Mouse (Mus musculus) embryonic facial prominence, embryonic 13.5 days (tissue): ENCODE measurements around the gene Cirbp. TPM values are rescaled to one million over a fixed set of nuclear protein-coding genes. Genes with fewer than 3 reads are reported as not detected.
"Not testable (repeated sequence)": the region's sequence is repeated elsewhere in the genome, so short reads cannot be mapped to it uniquely, and the experiment has no call there.

Experiments
- ATAC-seq: fragments of 200-750 bp; cut with Nextera tagmentation; 2 replicates; pipeline ENCODE4 v1.8.0; 2017; ENCODE audit warnings: low read depth; ENCODE audit not compliant: insufficient number of reproducible peaks, insufficient read depth, low FRiP score, low TSS enrichment
- H3K27ac ChIP-seq: fragments of 300-500 bp; sonication (generic); 2 replicates; pipeline ENCODE4 v1.5.1; 2015; ENCODE audit warnings: moderate library complexity, mild to moderate bottlenecking, inconsistent platforms
- H3K27me3 ChIP-seq: fragments of 300-500 bp; sonication (generic); 2 replicates; pipeline ENCODE4 v1.6.1; 2015; ENCODE audit warnings: mild to moderate bottlenecking, inconsistent platforms
- H3K36me3 ChIP-seq: fragments of 300-500 bp; sonication (generic); 2 replicates; pipeline ENCODE4 v1.6.1; 2015; ENCODE audit warnings: mild to moderate bottlenecking, inconsistent platforms
- H3K4me1 ChIP-seq: fragments of 300-500 bp; sonication (generic); 2 replicates; pipeline ENCODE4 v1.6.1; 2015; ENCODE audit warnings: inconsistent platforms
- H3K4me2 ChIP-seq: fragments of 300-500 bp; sonication (generic); 2 replicates; pipeline ENCODE4 v1.6.1; 2015; ENCODE audit warnings: moderate library complexity, mild to moderate bottlenecking, inconsistent platforms
- H3K4me3 ChIP-seq: fragments of 300-500 bp; sonication (generic); 2 replicates; pipeline ENCODE4 v1.5.1; 2015; ENCODE audit warnings: mild to moderate bottlenecking, inconsistent platforms
- H3K9ac ChIP-seq: fragments of 300-500 bp; sonication (generic); 2 replicates; pipeline ENCODE4 v1.6.1; 2015; ENCODE audit warnings: mild to moderate bottlenecking, inconsistent platforms
- H3K9me3 ChIP-seq: fragments of 300-500 bp; sonication (generic); 2 replicates; pipeline ENCODE4 v1.6.1; 2016; ENCODE audit warnings: inconsistent platforms
- WGBS: fragments of 180-500 bp; shearing (Covaris S2); methylation state at CpG from one replicate; pipeline ENCODE4 v1.1.7; 2015; ENCODE audit warnings: mixed read lengths; 5-methylcytosine and 5-hydroxymethylcytosine counted together
- polyA plus RNA-seq: library from polyadenylated mRNA; unstranded; fragments of >200 nt; fragmentation: Nextera tagmentation; extraction: Ambion mirVana; gene quantifications from 2 replicates; pipeline ENCODE4 v1.2.1, GENCODE M21; 2015

The Cirbp gene
- polyA plus RNA-seq, 1 experiment from 2014 or later, result 162 TPM

- H3K36me3 ChIP-seq, result peaks cover 10% of the 10 kb centered on the region
- H3K9me3 ChIP-seq, result no peaks in the 10 kb centered on the region
- no peak for ATAC-seq
- H3K4me3 ChIP-seq, result peak overlapping the region; percentile 47
- H3K4me2 ChIP-seq, result peak overlapping the region; percentile 76
- peak overlapping the region; percentile 59 for H3K9ac ChIP-seq
- peak overlapping the region; percentile 95 for H3K27ac ChIP-seq
- H3K4me1 ChIP-seq, result peaks cover 88% of the 10 kb centered on the region
- no peaks in the 10 kb centered on the region for H3K27me3 ChIP-seq
- WGBS, result 6% methylated on average over 6 of the region's 7 CpGs
Measured at GRCm38 (mm10) chr10:80161522-80162242, 4.1 kb upstream of the Cirbp start.

DNA sequence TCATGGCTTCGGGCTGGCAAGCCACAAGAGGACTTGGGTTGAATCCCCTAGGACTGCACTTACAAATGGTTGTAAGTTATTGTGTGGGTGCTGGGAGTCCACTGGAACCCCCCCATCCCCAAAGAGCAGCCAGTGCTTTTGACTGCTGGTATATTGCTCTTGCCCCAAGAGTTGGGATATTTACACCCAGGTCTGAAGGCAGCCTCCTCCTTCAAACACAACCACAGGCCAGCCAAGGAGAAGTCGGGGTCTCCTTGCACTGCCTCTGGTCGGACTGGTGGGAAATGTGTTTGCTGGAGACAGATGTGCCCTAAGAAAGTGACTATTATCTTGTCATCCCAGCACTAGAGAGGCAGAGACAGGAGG is 3.6 kb upstream of the Cirbp start:
- Histone ChIP-seq H3K36me3 (peaks cover 4% of the 10 kb centered on the region), H3K9ac (no peak overlapping the region), H3K27ac (peak overlapping the region; percentile 95), H3K4me3 (0 out of 2 replicates have a peak overlapping the region, but pooled peaks have one; percentile 47), H3K4me2 (peak overlapping the region; percentile 9; the same call in 1 of the 2 replicates), H3K9me3 (no peaks in the 10 kb centered on the region), H3K27me3 (no peaks in the 10 kb centered on the region), H3K4me1 (peaks cover 87% of the 10 kb centered on the region)
- ATAC-seq, result no peak
- 69% methylated on average over 3 of the region's 3 CpGs for WGBS

DNA sequence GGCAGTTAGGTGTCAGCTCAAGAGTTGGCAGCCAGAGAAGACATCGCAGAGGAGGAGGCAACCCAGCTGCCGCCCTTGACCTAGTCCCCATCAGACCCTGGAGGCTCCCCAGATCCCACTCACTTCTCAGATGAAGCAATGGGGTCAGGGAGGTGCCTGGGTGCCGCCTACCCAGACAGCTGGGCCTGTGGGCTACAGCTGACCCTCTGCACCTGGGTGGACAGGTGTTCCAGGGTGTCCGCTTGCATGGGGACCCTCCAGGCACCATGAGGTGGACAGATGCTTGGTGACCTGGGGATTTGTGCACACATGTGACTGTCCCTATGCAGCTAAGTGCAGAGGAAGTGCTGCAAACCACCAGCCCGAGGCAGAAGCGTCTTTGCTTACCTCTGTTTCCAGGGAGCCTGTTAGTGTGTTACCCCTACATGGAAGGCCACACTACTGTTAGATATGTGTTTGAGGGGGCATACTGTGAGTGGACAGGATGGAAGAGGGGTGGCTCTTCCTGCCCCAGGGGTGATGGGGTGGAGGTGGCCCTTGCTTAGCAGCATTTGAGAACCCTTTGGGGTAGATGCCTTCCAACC is 3.0 kb upstream of the Cirbp start:
- 64% methylated on average over 6 of the region's 6 CpGs for WGBS
- Histone ChIP-seq H3K4me1 (peaks cover 83% of the 10 kb centered on the region), H3K4me2 (no peak overlapping the region), H3K9ac (0 out of 2 replicates have a peak overlapping the region, but pooled peaks have one; percentile 27), H3K36me3 (no peaks in the 10 kb centered on the region), H3K9me3 (no peaks in the 10 kb centered on the region), H3K27me3 (no peaks in the 10 kb centered on the region), H3K4me3 (no peak overlapping the region), H3K27ac (peak overlapping the region; percentile 95; the same call in 1 of the 2 replicates)
- no peak for ATAC-seq

DNA sequence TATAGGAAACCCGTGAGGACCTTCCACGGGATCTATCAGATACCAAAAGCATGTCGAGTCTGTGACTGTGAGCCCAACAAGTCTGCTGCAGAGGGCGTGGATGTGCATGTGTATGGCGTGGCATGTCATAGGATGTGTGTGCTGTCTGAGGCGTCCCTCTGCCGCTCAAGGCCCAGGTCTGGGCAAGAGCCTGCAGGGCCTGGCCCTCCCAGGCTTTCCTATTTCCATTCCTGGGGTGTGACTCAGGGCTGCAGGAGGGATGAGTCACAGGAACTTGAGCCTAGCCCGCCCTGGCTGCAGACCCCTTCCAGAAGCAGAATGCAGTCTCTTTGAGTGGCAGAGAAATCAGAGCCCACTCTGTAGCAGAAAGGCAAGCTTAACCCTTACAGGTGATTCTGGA is 2.1 kb upstream of the Cirbp start:
- H3K9ac ChIP-seq, result peak overlapping the region; percentile 71; the same call in 1 of the 2 replicates
- H3K4me1 ChIP-seq, result peaks cover 78% of the 10 kb centered on the region
- H3K4me3 ChIP-seq, result peak overlapping the region; percentile 45; the same call in 1 of the 2 replicates
- no peaks in the 10 kb centered on the region for H3K9me3 ChIP-seq
- ATAC-seq, result no peak
- 0 out of 2 replicates have a peak overlapping the region, but pooled peaks have one; percentile 39 for H3K27ac ChIP-seq
- no peaks in the 10 kb centered on the region for H3K36me3 ChIP-seq
- peak overlapping the region; percentile 93; the same call in 1 of the 2 replicates for H3K4me2 ChIP-seq
- H3K27me3 ChIP-seq, result no peaks in the 10 kb centered on the region
- 61% methylated on average over 8 of the region's 8 CpGs for WGBS

DNA sequence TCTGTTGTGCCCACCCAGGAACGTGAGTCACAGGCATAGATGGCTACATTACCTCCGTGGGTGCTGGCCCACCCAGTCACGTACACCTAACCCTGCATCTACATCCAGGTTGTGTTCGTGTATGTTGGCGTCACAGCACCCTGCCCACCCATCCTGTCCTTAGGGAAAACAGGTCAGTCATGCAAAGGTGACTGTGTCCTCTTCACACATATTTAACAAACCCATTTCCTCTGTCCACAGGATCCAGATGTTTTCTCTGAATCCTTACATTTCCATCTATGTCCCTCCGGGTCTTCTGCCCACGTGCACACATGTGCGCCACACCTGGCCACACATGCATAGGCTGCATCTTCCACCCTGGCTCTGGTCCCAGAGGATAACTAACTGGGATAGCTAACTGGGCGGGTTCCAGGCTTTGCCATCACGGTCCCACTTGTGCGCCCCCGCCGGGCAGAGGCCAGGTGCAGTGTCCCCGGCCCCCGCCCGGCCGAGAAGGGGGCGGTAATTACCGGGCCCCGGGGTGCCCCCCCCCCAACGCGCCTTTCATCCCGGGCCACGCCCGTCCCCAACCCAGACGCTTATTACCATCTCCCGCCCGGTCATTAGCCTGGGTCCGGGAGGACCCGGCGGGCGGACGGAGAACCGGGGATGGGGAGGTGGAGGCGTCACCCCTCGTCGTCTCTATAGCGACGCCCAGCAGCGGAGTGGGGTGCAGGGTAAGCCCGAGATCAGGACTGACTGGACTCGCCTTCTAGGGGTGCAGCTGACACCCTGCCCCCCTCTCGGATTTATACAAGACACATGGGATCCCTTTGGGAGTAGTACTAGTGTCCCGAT is 1.4 kb upstream of the Cirbp start:
- Histone ChIP-seq H3K9ac (peak overlapping the region; percentile 71), H3K27ac (peak overlapping the region; percentile 39; the same call in 1 of the 2 replicates), H3K4me2 (peak overlapping the region; percentile 93), H3K9me3 (no peaks in the 10 kb centered on the region), H3K4me3 (peak overlapping the region; percentile 45), H3K4me1 (peaks cover 78% of the 10 kb centered on the region), H3K36me3 (no peaks in the 10 kb centered on the region), H3K27me3 (no peaks in the 10 kb centered on the region)
- no peak for ATAC-seq
- WGBS, result 8% methylated on average over 44 of the region's 44 CpGs

DNA sequence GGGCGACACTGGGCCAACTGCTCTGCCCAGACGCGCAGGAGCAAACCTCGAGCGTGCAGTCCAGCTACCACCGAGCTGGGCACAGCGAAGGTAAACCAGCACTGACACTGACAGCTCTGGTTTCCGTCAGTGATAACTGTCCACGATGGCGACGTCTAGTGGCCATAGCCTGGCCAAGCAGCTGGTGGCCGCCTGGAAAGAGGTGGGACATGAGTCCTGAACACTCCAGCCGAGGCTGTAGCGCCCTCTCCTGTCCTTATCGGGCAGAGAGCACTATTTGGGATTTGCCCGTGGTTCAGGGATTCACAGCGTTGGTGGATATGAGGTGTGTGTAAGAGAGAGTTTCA is 814 bp upstream of the Cirbp start:
- Histone ChIP-seq H3K4me1 (peaks cover 79% of the 10 kb centered on the region), H3K4me2 (peak overlapping the region; percentile 93), H3K4me3 (peak overlapping the region; percentile 45), H3K9ac (peak overlapping the region; percentile 71), H3K27ac (peak overlapping the region; percentile 33; the same call in 1 of the 2 replicates), H3K9me3 (no peaks in the 10 kb centered on the region), H3K36me3 (peaks cover 3% of the 10 kb centered on the region), H3K27me3 (no peaks in the 10 kb centered on the region)
- ATAC-seq, result no peak
- under 1% methylated on average over 17 of the region's 17 CpGs for WGBS

DNA sequence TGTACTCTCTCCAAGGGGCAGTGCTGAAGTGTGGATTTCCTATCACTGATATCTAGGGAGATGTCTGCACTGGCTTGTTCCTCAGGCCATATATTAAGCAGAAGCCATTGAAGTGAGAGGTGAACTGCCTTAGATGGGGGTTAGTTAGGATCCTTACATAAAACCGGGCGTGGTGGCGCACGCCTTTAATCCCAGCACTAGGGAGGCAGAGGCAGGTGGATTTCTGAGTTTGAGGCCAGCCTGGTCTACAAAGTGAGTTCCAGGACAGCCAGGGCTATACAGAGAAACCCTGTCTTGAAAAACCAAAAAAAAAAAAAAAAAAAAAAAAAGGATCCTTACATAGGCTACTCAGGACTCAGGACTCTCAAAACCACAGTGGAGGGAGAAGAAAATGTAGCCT is 351 bp downstream of the Cirbp start:
- Histone ChIP-seq H3K9ac (peak overlapping the region; percentile 71), H3K4me3 (peak overlapping the region; percentile 45; the same call in 1 of the 2 replicates), H3K36me3 (peaks cover 15% of the 10 kb centered on the region), H3K4me1 (peaks cover 76% of the 10 kb centered on the region), H3K27ac (peak overlapping the region; percentile 63; the same call in 1 of the 2 replicates), H3K4me2 (peak overlapping the region; percentile 93)
- WGBS, result 79% methylated on average over 4 of the region's 4 CpGs
- ATAC-seq, H3K9me3 ChIP-seq, H3K27me3 ChIP-seq: not testable (repeated sequence)

- Histone ChIP-seq H3K27ac (peak overlapping the region; percentile 99), H3K9me3 (no peaks in the 10 kb centered on the region), H3K4me1 (peaks cover 75% of the 10 kb centered on the region), H3K36me3 (peaks cover 28% of the 10 kb centered on the region), H3K27me3 (no peaks in the 10 kb centered on the region), H3K4me2 (peak overlapping the region; percentile 78), H3K9ac (peak overlapping the region; percentile 98), H3K4me3 (peak overlapping the region; percentile 87)
- WGBS, result 0% methylated on average over 54 of the region's 55 CpGs
- peak; percentile 84 for ATAC-seq
Measured at GRCm38 (mm10) chr10:80167460-80168037, 1.8 kb downstream of the Cirbp start.

- Histone ChIP-seq H3K4me1 (peaks cover 73% of the 10 kb centered on the region), H3K9ac (peak overlapping the region; percentile 98), H3K4me2 (peak overlapping the region; percentile 78), H3K27me3 (no peaks in the 10 kb centered on the region), H3K27ac (peak overlapping the region; percentile 99), H3K36me3 (peaks cover 28% of the 10 kb centered on the region), H3K4me3 (peak overlapping the region; percentile 87), H3K9me3 (no peaks in the 10 kb centered on the region)
- ATAC-seq, result peak; percentile 17
- under 1% methylated on average over 48 of the region's 48 CpGs for WGBS
Measured at GRCm38 (mm10) chr10:80168038-80168661, 2.4 kb downstream of the Cirbp start.

DNA sequence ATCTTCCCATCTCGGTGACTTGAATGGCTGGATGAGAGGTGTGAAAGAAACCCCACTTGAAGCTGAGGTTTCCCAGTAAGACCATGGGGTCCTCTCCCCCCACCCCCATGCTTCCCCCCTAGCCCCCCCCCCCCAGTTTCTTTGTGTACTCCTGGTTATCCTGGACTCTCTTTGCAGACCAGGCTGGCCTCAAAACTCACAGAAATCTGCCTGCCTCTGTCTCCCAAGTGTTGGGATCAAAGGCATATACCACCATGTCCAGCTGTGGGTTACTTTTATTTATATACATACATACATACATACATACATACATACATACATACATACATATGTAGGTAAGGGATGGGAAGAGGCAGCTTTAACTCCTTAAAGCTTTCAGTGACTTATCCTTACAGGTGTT is 3.3 kb downstream of the Cirbp start:
- 66% methylated on average over 1 of the region's 1 CpGs for WGBS
- H3K9me3 ChIP-seq, result no peaks in the 10 kb centered on the region
- peak overlapping the region; percentile 87 for H3K4me3 ChIP-seq
- H3K4me1 ChIP-seq, result peaks cover 66% of the 10 kb centered on the region
- peak overlapping the region; percentile 99; the same call in 1 of the 2 replicates for H3K27ac ChIP-seq
- peak overlapping the region; percentile 78 for H3K4me2 ChIP-seq
- ATAC-seq, result no peak
- no peaks in the 10 kb centered on the region for H3K27me3 ChIP-seq
- peak overlapping the region; percentile 98 for H3K9ac ChIP-seq
- H3K36me3 ChIP-seq, result peaks cover 28% of the 10 kb centered on the region
